Mouse (Mus musculus) liver, embryonic 16.5 days (tissue): ENCODE results near the gene AI854703. TPM values are rescaled to one million over a fixed set of nuclear protein-coding genes. Genes with fewer than 3 reads are reported as not detected.

Experiments used
- ATAC-seq: fragments of 200-750 bp; cut with Nextera tagmentation; 2 replicates; pipeline ENCODE4 v1.8.0; 2017; ENCODE audit warnings: low read depth, mild to moderate bottlenecking, moderate number of reproducible peaks, moderate library complexity
- H3K27ac ChIP-seq: fragments of 300-500 bp; sonication (generic); 2 replicates; pipeline ENCODE4 v1.5.1; 2014; ENCODE audit warnings: mild to moderate bottlenecking, low read length
- H3K27me3 ChIP-seq: fragments of 300-500 bp; sonication (generic); 2 replicates; pipeline ENCODE4 v1.6.1; 2014; ENCODE audit warnings: low read depth, low read length, mixed read lengths; ENCODE audit not compliant: control insufficient read depth, insufficient read depth
- H3K36me3 ChIP-seq: fragments of 300-500 bp; sonication (generic); 2 replicates; pipeline ENCODE4 v1.6.1; 2014; ENCODE audit warnings: mild to moderate bottlenecking; ENCODE audit not compliant: control insufficient read depth, insufficient read depth
- H3K4me1 ChIP-seq: fragments of 300-500 bp; sonication (generic); 2 replicates; pipeline ENCODE4 v1.6.1; 2014; ENCODE audit warnings: low read depth, low read length, mixed read lengths; ENCODE audit not compliant: control insufficient read depth
- H3K4me2 ChIP-seq: fragments of 300-500 bp; sonication (generic); 2 replicates; pipeline ENCODE4 v1.6.1; 2014; ENCODE audit warnings: low read depth, low read length, mixed read lengths
- H3K4me3 ChIP-seq: fragments of 300-500 bp; sonication (generic); 2 replicates; pipeline ENCODE4 v1.5.1; 2014; ENCODE audit warnings: low read depth, mild to moderate bottlenecking, low read length
- H3K9ac ChIP-seq: fragments of 300-500 bp; sonication (generic); 2 replicates; pipeline ENCODE4 v1.6.1; 2014; ENCODE audit warnings: low read depth, low read length
- H3K9me3 ChIP-seq: fragments of 300-500 bp; sonication (generic); replicated peaks from 2 replicates; pipeline ENCODE4 v1.6.1; 2016; ENCODE audit warnings: low read length; ENCODE audit not compliant: control insufficient read depth
- WGBS: fragments of 180-500 bp; shearing (Covaris S2); extraction: QIAGEN DNeasy Blood & Tissue Kit; methylation state at CpG from one replicate; pipeline ENCODE4 v1.1.7; 2014; ENCODE audit not compliant: insufficient replicate concordance; 5-methylcytosine and 5-hydroxymethylcytosine counted together
- polyA plus RNA-seq: library from polyadenylated mRNA; unstranded; fragments of >200 nt; fragmentation: Nextera tagmentation; extraction: Ambion mirVana; gene quantifications from 2 replicates; pipeline ENCODE4 v1.2.1, GENCODE M21; 2015

Gene AI854703
- 0.13 and 0.19 TPM in 2 replicates for polyA plus RNA-seq

DNA sequence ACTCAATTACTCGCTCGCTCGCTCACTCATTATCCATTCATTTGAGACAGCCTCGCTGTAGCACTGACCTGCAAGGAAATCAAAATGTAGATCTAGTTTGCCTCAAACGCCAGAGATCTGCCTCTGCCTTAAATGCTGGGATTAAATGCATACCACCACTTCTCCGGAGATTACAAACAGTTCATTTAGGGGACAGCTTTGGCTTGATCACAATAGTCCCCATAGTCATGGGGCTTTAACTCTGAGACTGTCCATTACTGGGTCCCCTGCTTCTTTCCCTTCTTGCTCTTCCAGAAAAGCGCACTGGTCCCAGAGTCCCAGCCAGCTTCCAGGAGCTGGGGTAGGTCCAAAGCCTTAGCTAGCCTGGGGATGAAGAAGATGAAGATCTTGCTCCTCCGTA, at the start of gene AI854703:
AI854703 (plus strand) TSS at position 301 of the 400 bp plus-strand sequence.
- Histone ChIP-seq H3K9me3 (no peaks in the 10 kb centered on the region), H3K9ac (peak within 1 kb of the TSS; percentile 39; the same call in 1 of the 2 replicates), H3K4me3 (peak within 1 kb of the TSS; percentile 47), H3K4me1 (no peaks in the 10 kb centered on the region), H3K27me3 (peaks cover 33% of the 10 kb centered on the region), H3K36me3 (no peaks in the 10 kb centered on the region), H3K4me2 (peak within 1 kb of the TSS; percentile 69), H3K27ac (no peak within 1 kb of the TSS)
- ATAC-seq, result no peak
- WGBS, result 53% methylated on average over 8 of the region's 8 CpGs

DNA sequence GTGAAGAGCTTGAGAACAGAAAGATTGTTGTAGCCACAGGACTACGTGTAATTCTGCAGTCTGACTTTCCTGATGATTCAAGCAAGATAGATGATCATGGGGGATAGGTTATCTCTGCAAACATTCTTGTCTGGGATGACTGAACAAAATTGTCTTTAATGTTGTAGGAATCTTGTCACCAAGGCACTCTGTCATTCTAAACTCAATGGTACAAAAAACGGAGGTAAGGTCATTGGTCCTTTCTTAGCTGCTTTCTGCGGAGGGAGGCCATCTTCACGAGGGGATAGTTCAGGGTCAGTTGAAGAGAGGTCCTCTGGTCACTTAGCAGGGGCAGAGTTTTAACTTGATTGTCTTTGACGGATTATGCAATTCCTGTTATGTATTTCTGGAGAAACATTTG, 47.8 kb upstream of the AI854703 start:
- Histone ChIP-seq H3K9me3 (no peaks in the 10 kb centered on the region), H3K4me1 (no peaks in the 10 kb centered on the region), H3K9ac (no peak overlapping the region), H3K27me3 (no peaks in the 10 kb centered on the region), H3K4me3 (no peak overlapping the region), H3K27ac (no peak overlapping the region), H3K4me2 (no peak overlapping the region), H3K36me3 (no peaks in the 10 kb centered on the region)
- no peak for ATAC-seq
- 35% methylated on average over 5 of the region's 5 CpGs for WGBS

- no peak overlapping the region for H3K9ac ChIP-seq
- no peak overlapping the region for H3K27ac ChIP-seq
- 10% methylated on average over 5 of the region's 5 CpGs for WGBS
- H3K4me2 ChIP-seq, result no peak overlapping the region
- H3K4me1 ChIP-seq, result no peaks in the 10 kb centered on the region
- no peaks in the 10 kb centered on the region for H3K36me3 ChIP-seq
- H3K9me3 ChIP-seq, result no peaks in the 10 kb centered on the region
- H3K4me3 ChIP-seq, result no peak overlapping the region
- H3K27me3 ChIP-seq, result no peaks in the 10 kb centered on the region
- ATAC-seq, result no peak
Measured at GRCm38 (mm10) chr6:48579215-48579648, 47.3 kb upstream of the AI854703 start.

GRCm38 (mm10) chr6:48581257-48581656, 45.3 kb upstream of the AI854703 start:
- Histone ChIP-seq H3K4me1 (no peaks in the 10 kb centered on the region), H3K27me3 (no peaks in the 10 kb centered on the region), H3K27ac (no peak overlapping the region), H3K9ac (no peak overlapping the region), H3K4me3 (no peak overlapping the region), H3K4me2 (no peak overlapping the region), H3K9me3 (no peaks in the 10 kb centered on the region), H3K36me3 (no peaks in the 10 kb centered on the region)
- no peak for ATAC-seq
- 38% methylated on average over 3 of the region's 3 CpGs for WGBS

GRCm38 (mm10) chr6:48582037-48582436, 44.5 kb upstream of the AI854703 start:
- no peak for ATAC-seq
- no peaks in the 10 kb centered on the region for H3K4me1 ChIP-seq

GRCm38 (mm10) chr6:48589194-48589750, 37.3 kb upstream of the AI854703 start, which contains the start of gene Gm45021:
Gm45021 (plus strand) TSS chr6:48589610.
- H3K9me3 ChIP-seq, result no peaks in the 10 kb centered on the region
- H3K36me3 ChIP-seq, result no peaks in the 10 kb centered on the region
- H3K27me3 ChIP-seq, result no peaks in the 10 kb centered on the region
- H3K27ac ChIP-seq, result no peak within 1 kb of the TSS
- H3K4me2 ChIP-seq, result no peak within 1 kb of the TSS
- no peak within 1 kb of the TSS for H3K9ac ChIP-seq
- H3K4me3 ChIP-seq, result no peak within 1 kb of the TSS
- WGBS, result 12% methylated on average over 6 of the region's 6 CpGs
- no peak for ATAC-seq
- H3K4me1 ChIP-seq, result peaks cover 7% of the 10 kb centered on the region

More at GRCm38 (mm10) chr6:48582037-48582436, 44.5 kb upstream of the AI854703 start:
- Histone ChIP-seq H3K9me3 (no peaks in the 10 kb centered on the region), H3K9ac (no peak overlapping the region), H3K36me3 (no peaks in the 10 kb centered on the region), H3K4me2 (no peak overlapping the region), H3K4me3 (no peak overlapping the region), H3K27ac (no peak overlapping the region), H3K27me3 (no peaks in the 10 kb centered on the region)
- WGBS, result 61% methylated on average over 3 of the region's 3 CpGs

GRCm38 (mm10) chr6:48591221-48591845, 35.2 kb upstream of the AI854703 start:
- H3K9me3 ChIP-seq, result no peaks in the 10 kb centered on the region
- peak overlapping the region; percentile 58 for H3K27ac ChIP-seq
- peak overlapping the region; percentile 18 for H3K4me2 ChIP-seq
- H3K27me3 ChIP-seq, result no peaks in the 10 kb centered on the region
- H3K4me1 ChIP-seq, result peaks cover 9% of the 10 kb centered on the region
- ATAC-seq, result no peak
- 54% methylated on average over 3 of the region's 3 CpGs for WGBS
- peaks cover 4% of the 10 kb centered on the region for H3K36me3 ChIP-seq
- no peak overlapping the region for H3K9ac ChIP-seq
- H3K4me3 ChIP-seq, result no peak overlapping the region

DNA sequence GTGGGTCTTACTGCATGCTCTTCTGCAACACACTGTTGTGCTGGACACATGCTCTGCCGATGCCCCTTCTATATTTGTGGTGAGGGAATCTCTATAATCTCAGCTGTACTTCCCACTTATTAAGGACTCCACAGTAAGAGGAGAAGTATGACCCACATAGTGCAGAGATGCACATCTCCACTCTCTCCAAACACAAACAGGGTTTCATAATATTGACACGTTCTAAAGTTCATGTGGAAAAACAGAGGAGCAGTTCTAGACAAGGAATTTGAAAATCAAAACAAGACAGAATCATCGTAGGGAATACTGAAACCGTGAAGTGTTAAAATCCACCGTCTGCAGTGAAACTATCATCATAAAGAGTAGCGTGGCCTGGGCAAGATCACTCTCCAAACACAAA, 34.7 kb upstream of the AI854703 start:
- Histone ChIP-seq H3K27ac (peak overlapping the region; percentile 72), H3K4me3 (no peak overlapping the region), H3K4me1 (peaks cover 9% of the 10 kb centered on the region), H3K4me2 (peak overlapping the region; percentile 27), H3K9me3 (no peaks in the 10 kb centered on the region), H3K36me3 (peaks cover 10% of the 10 kb centered on the region), H3K27me3 (no peaks in the 10 kb centered on the region), H3K9ac (no peak overlapping the region)
- WGBS, result 59% methylated on average over 6 of the region's 6 CpGs
- 0 out of 2 replicates have a peak, but pooled peaks have one; percentile 42 for ATAC-seq
